In genomic region chr16:34959261-34959660, GRCm38 (mm10) we compare ENCODE assay signal across 12 mouse cellular contexts.
DNase-seq lines count a peak whose midpoint lies in the region; ATAC-seq and TF ChIP-seq lines count a peak whose summit lies in the region.
"Had no signal": no experiment of that assay in that cellular context is flagged by ENCODE, and none has a peak within 500 bp of the region (broad histone marks: within the 10 kb centered on the region; RNA-seq: fewer than 3 reads in every experiment).

No protein-coding gene starts in this region.

- intact Hi-C loops in heart, postnatal 25 days (cut with DNase I): no loop called here
- intact Hi-C loops in left cerebral cortex, postnatal 10 days (cut with DNase I): no loop called here

- DNase-seq in heart, postnatal 25 days (ENCODE audit: low spot score): no peak
- DNase-seq in spleen, adult 2 months (ENCODE audit: low read depth in 1 of 2, low spot score in 2 of 2): no peak
- no peak for DNase-seq in spleen, adult 18-20 months
- DNase-seq in adrenal gland, postnatal 36 days: no peak
- DNase-seq in left cerebral cortex, postnatal 10 days (ENCODE audit: extremely low spot score in 1 of 2, low spot score in 2 of 2): no peak
- no peak for DNase-seq in thymus, postnatal 4 days
- DNase-seq: right cerebral cortex, adult 18-20 months; thymus, adult 18-20 months had no signal

- peak overlapping the region; percentile 97 for H3K27ac ChIP-seq in heart, embryonic 11.5 days (ENCODE audit: low read depth, low read length)
- H3K27ac ChIP-seq in spleen, adult 2 months (ENCODE audit: insufficient read depth, low read length): 0 out of 2 replicates have a peak overlapping the region, but pooled peaks have one; percentile 33
- peak overlapping the region; percentile 76; the same call in 1 of the 2 replicates for H3K27ac ChIP-seq in limb, embryonic 12.5 days
- H3K27ac ChIP-seq: midbrain, embryonic 13.5 days; neural tube, embryonic 13.5 days had no signal

- H3K9me3 ChIP-seq in heart, embryonic 11.5 days (replicated peaks; ENCODE audit: control insufficient read depth, low read length): no peaks in the 10 kb centered on the region
- H3K9me3 ChIP-seq in limb, embryonic 12.5 days: 0 out of 2 replicates have a peak, but pooled peaks cover 6% of the 10 kb centered on the region
- H3K9me3 ChIP-seq: midbrain, embryonic 13.5 days had no signal

- H3K4me1 ChIP-seq in heart, embryonic 11.5 days (ENCODE audit: control insufficient read depth, insufficient read depth, low read length): peaks cover 49% of the 10 kb centered on the region
- H3K4me1 ChIP-seq in spleen, adult 2 months (ENCODE audit: control insufficient read depth, insufficient read depth, insufficient read length): no peaks in the 10 kb centered on the region
- peaks cover 61% of the 10 kb centered on the region for H3K4me1 ChIP-seq in limb, embryonic 12.5 days (replicated peaks)

- H3K9ac ChIP-seq in heart, embryonic 11.5 days (ENCODE audit: low read depth, low read length): no peak overlapping the region
- H3K9ac ChIP-seq in limb, embryonic 12.5 days (replicated peaks): no peak overlapping the region
- H3K9ac ChIP-seq: midbrain, embryonic 13.5 days; neural tube, embryonic 13.5 days had no signal

- no peak overlapping the region for H3K4me3 ChIP-seq in heart, embryonic 11.5 days (ENCODE audit: low read depth, low read length)
- H3K4me3 ChIP-seq in spleen, adult 2 months (ENCODE audit: extremely low read depth, insufficient read depth, insufficient read length): no peak overlapping the region
- no peak overlapping the region for H3K4me3 ChIP-seq in limb, embryonic 12.5 days (replicated peaks)
- H3K4me3 ChIP-seq: midbrain, embryonic 13.5 days; neural tube, embryonic 13.5 days had no signal

- TF ChIP-seq CTCF in spleen, adult 2 months (IDR thresholded peaks at IDR 0.05; ENCODE audit: extremely low read depth, insufficient read depth, insufficient read length, insufficient replicate concordance): no peak

- no peak for TF ChIP-seq POLR2A in spleen, adult 2 months (IDR thresholded peaks at IDR 0.05; ENCODE audit: low read depth, low read length)

- H3K36me3 ChIP-seq in heart, embryonic 11.5 days (ENCODE audit: control insufficient read depth, insufficient read depth, low read length): 0 out of 2 replicates have a peak, but pooled peaks cover 3% of the 10 kb centered on the region
- no peaks in the 10 kb centered on the region for H3K36me3 ChIP-seq in spleen, adult 2 months (ENCODE audit: control insufficient read depth, insufficient read depth, low read length)
- H3K36me3 ChIP-seq in limb, embryonic 12.5 days: peaks cover 6% of the 10 kb centered on the region
- H3K36me3 ChIP-seq: midbrain, embryonic 13.5 days; neural tube, embryonic 13.5 days had no signal

- ATAC-seq in heart, embryonic 11.5 days (replicated peaks; ENCODE audit: insufficient number of reproducible peaks, low FRiP score, low TSS enrichment): no peak
- no peak for ATAC-seq in limb, embryonic 12.5 days (ENCODE audit: insufficient number of reproducible peaks, insufficient read depth, low FRiP score, low TSS enrichment, low read depth)

- 0 out of 2 replicates have a peak, but pooled peaks cover 2% of the 10 kb centered on the region for H3K27me3 ChIP-seq in heart, embryonic 11.5 days (ENCODE audit: control insufficient read depth, insufficient read depth, low read length)
- no peaks in the 10 kb centered on the region for H3K27me3 ChIP-seq in spleen, adult 2 months (ENCODE audit: control insufficient read depth, insufficient read depth, low read length)
- no peaks in the 10 kb centered on the region for H3K27me3 ChIP-seq in limb, embryonic 12.5 days
- H3K27me3 ChIP-seq: midbrain, embryonic 13.5 days; neural tube, embryonic 13.5 days had no signal

- no peak overlapping the region; the same call in 1 of the 2 replicates for H3K4me2 ChIP-seq in heart, embryonic 11.5 days
- H3K4me2 ChIP-seq in limb, embryonic 12.5 days: no peak overlapping the region
- H3K4me2 ChIP-seq: midbrain, embryonic 13.5 days; neural tube, embryonic 13.5 days had no signal

- 63% methylated on average over 5 of the region's 5 CpGs for WGBS in heart, embryonic 11.5 days (ENCODE audit: insufficient replicate concordance)
- WGBS in spleen, adult 2 months: 88% methylated on average over 5 of the region's 5 CpGs
- WGBS in limb, embryonic 12.5 days: 87% methylated on average over 5 of the region's 5 CpGs

Comparison
In these comparisons a context has a peak if more than half of its experiments do, and no peak if none do; other contexts are left out.
1. H3K27ac ChIP-seq: peak in every context shown above with its lines; median percentile 97 in heart, embryonic 11.5 days; 76 in limb, embryonic 12.5 days; 33 in spleen, adult 2 months.